Mouse (Mus musculus): Measurements from ENCODE around the gene Ppara. TPM values are rescaled to one million over a fixed set of nuclear protein-coding genes. Genes with fewer than 3 reads are reported as not detected.

Gene Ppara
- polyA plus RNA-seq, 1 experiment from 2014 or later, result 0.90 TPM

- Histone ChIP-seq H3K9me3 (ENCODE audit: control insufficient read depth, low read length) (no peaks in the 10 kb centered on the region), H3K27me3 (replicated peaks; ENCODE audit: control insufficient read depth, insufficient read depth, low read length) (no peaks in the 10 kb centered on the region; the same call in 1 of the 2 replicates), H3K9ac (replicated peaks; ENCODE audit: low read depth, low read length) (peak within 1 kb of the TSS; percentile 79), H3K27ac (ENCODE audit: low read length) (peak within 1 kb of the TSS; percentile 95), H3K4me1 (replicated peaks; ENCODE audit: control insufficient read depth, insufficient read depth, low read length) (peaks cover 13% of the 10 kb centered on the region), H3K4me3 (replicated peaks; ENCODE audit: low read length) (peak within 1 kb of the TSS; percentile 74), H3K4me2 (ENCODE audit: low read length) (peak within 1 kb of the TSS; percentile 90), H3K36me3 (ENCODE audit: control insufficient read depth, insufficient read depth) (no peaks in the 10 kb centered on the region)
- peak; percentile 96 for ATAC-seq
- 3% methylated on average over 36 of the region's 36 CpGs for WGBS
Observed at GRCm38 (mm10) chr15:85811535-85812277, 76.9 kb downstream of the Ppara start, which contains the start of gene Cdpf1. Gene Cdpf1, minus strand, starts transcription at chr15:85811697.

- peaks cover 13% of the 10 kb centered on the region for H3K4me1 ChIP-seq (replicated peaks; ENCODE audit: control insufficient read depth, insufficient read depth, low read length)
- H3K36me3 ChIP-seq (ENCODE audit: control insufficient read depth, insufficient read depth), result no peaks in the 10 kb centered on the region
- no peak overlapping the region for H3K27ac ChIP-seq (ENCODE audit: low read length)
- no peak overlapping the region for H3K4me3 ChIP-seq (replicated peaks; ENCODE audit: low read length)
- peaks cover 3% of the 10 kb centered on the region; the same call in 1 of the 2 replicates for H3K9me3 ChIP-seq (ENCODE audit: control insufficient read depth, low read length)
- H3K4me2 ChIP-seq (ENCODE audit: low read length), result no peak overlapping the region
- no peak for ATAC-seq
- H3K27me3 ChIP-seq (replicated peaks; ENCODE audit: control insufficient read depth, insufficient read depth, low read length), result no peaks in the 10 kb centered on the region; the same call in 1 of the 2 replicates
- no peak overlapping the region for H3K9ac ChIP-seq (replicated peaks; ENCODE audit: low read depth, low read length)
- 67% methylated on average over 10 of the region's 10 CpGs for WGBS
Observed at GRCm38 (mm10) chr15:85813428-85813827, 78.6 kb downstream of the Ppara start.

DNA sequence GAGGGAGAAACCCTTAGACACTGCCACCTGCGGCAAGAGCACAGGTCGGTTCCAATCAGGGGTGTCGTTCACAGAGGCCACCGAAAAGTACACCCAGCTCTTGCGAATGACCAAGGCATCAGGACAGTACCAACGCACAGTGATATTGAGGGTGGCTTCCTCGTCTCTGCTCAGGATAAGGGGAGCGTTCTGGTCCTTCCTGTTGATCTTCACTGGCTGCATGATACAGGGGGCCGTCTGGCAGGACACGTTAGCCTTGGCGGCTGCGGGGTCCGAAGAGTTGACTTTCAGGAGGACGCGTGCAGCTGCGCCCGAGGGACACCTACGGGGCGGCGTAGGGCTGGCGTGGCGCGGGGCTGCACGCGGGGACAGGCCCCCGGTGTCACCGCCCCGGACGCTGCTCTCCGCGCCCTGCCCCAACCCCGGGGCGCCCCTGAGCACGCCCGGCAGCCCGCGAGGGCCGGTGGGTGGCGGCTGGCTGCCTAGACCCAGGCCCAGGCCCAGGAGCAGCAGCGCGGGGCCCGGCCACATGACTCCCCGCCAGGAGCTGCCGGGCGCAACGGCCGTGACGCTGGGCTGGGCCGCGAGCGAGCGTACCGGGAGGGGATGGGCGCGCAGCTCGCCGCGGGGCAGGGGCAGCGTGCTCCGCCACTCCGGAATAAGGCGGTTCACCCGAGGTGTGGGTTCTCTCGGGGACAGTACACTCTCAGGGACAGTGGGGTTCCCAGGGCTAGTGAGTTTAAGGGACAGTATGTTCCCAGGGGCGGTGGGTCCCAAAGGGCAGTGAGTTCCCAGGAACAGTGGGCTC, 86.6 kb downstream of the Ppara start, which contains the start of gene Pkdrej:
TSS of gene Pkdrej (minus strand) at position 532 of the 808 bp plus-strand sequence.
- WGBS, result 2% methylated on average over 65 of the region's 65 CpGs
- peak; percentile 38; the same call in 1 of the 2 replicates for ATAC-seq
- Histone ChIP-seq H3K4me1 (replicated peaks; ENCODE audit: control insufficient read depth, insufficient read depth, low read length) (peaks cover 5% of the 10 kb centered on the region; the same call in 1 of the 2 replicates), H3K4me2 (ENCODE audit: low read length) (peak within 1 kb of the TSS; percentile 89), H3K9me3 (ENCODE audit: control insufficient read depth, low read length) (peaks cover 5% of the 10 kb centered on the region; the same call in 1 of the 2 replicates), H3K4me3 (replicated peaks; ENCODE audit: low read length) (peak within 1 kb of the TSS; percentile 46), H3K9ac (replicated peaks; ENCODE audit: low read depth, low read length) (peak within 1 kb of the TSS; percentile 59), H3K36me3 (ENCODE audit: control insufficient read depth, insufficient read depth) (no peaks in the 10 kb centered on the region), H3K27ac (ENCODE audit: low read length) (no peak within 1 kb of the TSS), H3K27me3 (replicated peaks; ENCODE audit: control insufficient read depth, insufficient read depth, low read length) (peaks cover 8% of the 10 kb centered on the region)

- peak overlapping the region; percentile 59 for H3K9ac ChIP-seq (replicated peaks; ENCODE audit: low read depth, low read length)
- H3K4me3 ChIP-seq (replicated peaks; ENCODE audit: low read length), result peak overlapping the region; percentile 46
- no peak overlapping the region for H3K27ac ChIP-seq (ENCODE audit: low read length)
- no peaks in the 10 kb centered on the region for H3K36me3 ChIP-seq (ENCODE audit: control insufficient read depth, insufficient read depth)
- 7% methylated on average over 4 of the region's 4 CpGs for WGBS
- H3K9me3 ChIP-seq (ENCODE audit: control insufficient read depth, low read length), result peaks cover 5% of the 10 kb centered on the region; the same call in 1 of the 2 replicates
- ATAC-seq, result no peak
- peaks cover 5% of the 10 kb centered on the region; the same call in 1 of the 2 replicates for H3K4me1 ChIP-seq (replicated peaks; ENCODE audit: control insufficient read depth, insufficient read depth, low read length)
- H3K4me2 ChIP-seq (ENCODE audit: low read length), result peak overlapping the region; percentile 89
- peaks cover 8% of the 10 kb centered on the region for H3K27me3 ChIP-seq (replicated peaks; ENCODE audit: control insufficient read depth, insufficient read depth, low read length)
Observed at GRCm38 (mm10) chr15:85822011-85822359, 87.2 kb downstream of the Ppara start.

- H3K27me3 ChIP-seq (replicated peaks; ENCODE audit: control insufficient read depth, insufficient read depth, low read length), result no peaks in the 10 kb centered on the region; the same call in 1 of the 2 replicates
Observed at GRCm38 (mm10) chr15:85826676-85827075, 91.9 kb downstream of the Ppara start.

DNA sequence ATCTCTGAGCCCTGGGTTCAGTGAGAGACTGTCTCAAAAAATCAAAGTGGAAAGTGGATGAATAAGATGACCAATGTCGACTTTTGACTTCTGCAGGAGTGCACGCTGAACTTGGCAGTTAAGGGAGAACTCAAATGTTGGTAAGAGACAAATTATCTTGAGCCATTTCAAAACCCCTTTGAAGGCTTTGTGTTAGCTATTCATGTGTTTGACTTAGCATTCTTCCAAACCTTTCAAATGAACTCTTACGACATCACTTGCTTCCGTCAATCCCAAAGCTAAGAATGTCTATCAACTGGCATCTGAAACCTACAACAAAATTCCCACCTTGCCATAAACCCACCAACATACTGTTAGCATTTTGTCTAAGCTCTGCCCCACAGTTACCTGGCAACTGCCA, 93.3 kb downstream of the Ppara start:
- Histone ChIP-seq H3K36me3 (ENCODE audit: control insufficient read depth, insufficient read depth) (no peaks in the 10 kb centered on the region), H3K9ac (replicated peaks; ENCODE audit: low read depth, low read length) (no peak overlapping the region), H3K4me2 (ENCODE audit: low read length) (no peak overlapping the region), H3K9me3 (ENCODE audit: control insufficient read depth, low read length) (no peaks in the 10 kb centered on the region), H3K27me3 (replicated peaks; ENCODE audit: control insufficient read depth, insufficient read depth, low read length) (no peaks in the 10 kb centered on the region), H3K4me1 (replicated peaks; ENCODE audit: control insufficient read depth, insufficient read depth, low read length) (peaks cover 10% of the 10 kb centered on the region; the same call in 1 of the 2 replicates), H3K4me3 (replicated peaks; ENCODE audit: low read length) (no peak overlapping the region), H3K27ac (ENCODE audit: low read length) (no peak overlapping the region)
- 83% methylated on average over 4 of the region's 4 CpGs for WGBS
- ATAC-seq, result no peak

More at GRCm38 (mm10) chr15:85826676-85827075, 91.9 kb downstream of the Ppara start:
- H3K27ac ChIP-seq (ENCODE audit: low read length), result no peak overlapping the region
- peaks cover 3% of the 10 kb centered on the region; the same call in 1 of the 2 replicates for H3K4me1 ChIP-seq (replicated peaks; ENCODE audit: control insufficient read depth, insufficient read depth, low read length)
- ATAC-seq, result no peak
- H3K36me3 ChIP-seq (ENCODE audit: control insufficient read depth, insufficient read depth), result no peaks in the 10 kb centered on the region
- 83% methylated on average over 5 of the region's 5 CpGs for WGBS
- no peak overlapping the region for H3K9ac ChIP-seq (replicated peaks; ENCODE audit: low read depth, low read length)
- H3K9me3 ChIP-seq (ENCODE audit: control insufficient read depth, low read length), result no peaks in the 10 kb centered on the region
- no peak overlapping the region for H3K4me3 ChIP-seq (replicated peaks; ENCODE audit: low read length)
- H3K4me2 ChIP-seq (ENCODE audit: low read length), result no peak overlapping the region

DNA sequence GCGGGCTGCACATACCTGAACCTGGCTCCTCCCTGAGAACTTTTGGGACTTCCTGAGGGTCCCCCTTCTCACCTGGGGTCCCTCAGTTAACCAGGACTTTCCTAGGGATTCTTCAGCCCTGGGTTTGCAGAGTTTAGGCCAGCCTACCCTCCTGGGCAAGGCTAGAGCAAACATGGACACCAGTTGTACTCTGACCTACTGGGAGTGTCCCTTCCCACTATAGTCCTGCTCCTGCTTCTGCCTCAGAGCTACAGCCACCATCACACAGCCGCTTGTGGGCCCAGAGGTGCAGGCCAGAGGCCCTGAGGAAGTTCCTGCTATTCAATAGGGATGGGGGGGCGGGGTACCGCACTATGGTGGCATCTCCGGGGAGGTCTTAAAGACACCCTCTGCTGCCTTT, 94.7 kb downstream of the Ppara start:
- H3K4me2 ChIP-seq (ENCODE audit: low read length), result no peak overlapping the region
- 75% methylated on average over 5 of the region's 5 CpGs for WGBS

GRCm38 (mm10) chr15:85831954-85832590, 97.3 kb downstream of the Ppara start, which contains the start of gene Ttc38:
Gene Ttc38, plus strand, starts transcription at chr15:85832306.
- ATAC-seq, result peak; percentile 95
- H3K27me3 ChIP-seq (replicated peaks; ENCODE audit: control insufficient read depth, insufficient read depth, low read length), result no peaks in the 10 kb centered on the region
- no peaks in the 10 kb centered on the region for H3K9me3 ChIP-seq (ENCODE audit: control insufficient read depth, low read length)
- peak within 1 kb of the TSS; percentile 72 for H3K4me2 ChIP-seq (ENCODE audit: low read length)
- peaks cover 10% of the 10 kb centered on the region; the same call in 1 of the 2 replicates for H3K4me1 ChIP-seq (replicated peaks; ENCODE audit: control insufficient read depth, insufficient read depth, low read length)
- H3K36me3 ChIP-seq (ENCODE audit: control insufficient read depth, insufficient read depth), result no peaks in the 10 kb centered on the region
- under 1% methylated on average over 27 of the region's 27 CpGs for WGBS
- peak within 1 kb of the TSS; percentile 67 for H3K9ac ChIP-seq (replicated peaks; ENCODE audit: low read depth, low read length)
- H3K27ac ChIP-seq (ENCODE audit: low read length), result no peak within 1 kb of the TSS
- H3K4me3 ChIP-seq (replicated peaks; ENCODE audit: low read length), result peak within 1 kb of the TSS; percentile 57

More for the DNA sequence above, 94.7 kb downstream of the Ppara start:
- peaks cover 10% of the 10 kb centered on the region; the same call in 1 of the 2 replicates for H3K4me1 ChIP-seq (replicated peaks; ENCODE audit: control insufficient read depth, insufficient read depth, low read length)
- no peak overlapping the region for H3K4me3 ChIP-seq (replicated peaks; ENCODE audit: low read length)
- H3K27ac ChIP-seq (ENCODE audit: low read length), result no peak overlapping the region
- H3K36me3 ChIP-seq (ENCODE audit: control insufficient read depth, insufficient read depth), result no peaks in the 10 kb centered on the region
- no peak overlapping the region for H3K9ac ChIP-seq (replicated peaks; ENCODE audit: low read depth, low read length)
- no peaks in the 10 kb centered on the region for H3K9me3 ChIP-seq (ENCODE audit: control insufficient read depth, low read length)
- H3K27me3 ChIP-seq (replicated peaks; ENCODE audit: control insufficient read depth, insufficient read depth, low read length), result no peaks in the 10 kb centered on the region
- ATAC-seq, result no peak
